Mouse (Mus musculus) erythroblast, embryonic 14.5 days (primary cell): ENCODE measurements around the gene Slc22a23.

ENCODE experiments used
- GATA1 ChIP-seq: IDR thresholded peaks from 2 replicates; pipeline ENCODE4 v1.6.1; 2012; ENCODE audit warnings: low read length, inconsistent platforms, mixed read lengths
- TAL1 ChIP-seq: IDR thresholded peaks from 3 replicates; pipeline ENCODE4 v1.6.1; 2012; ENCODE audit warnings: low read length, inconsistent platforms, mixed read lengths

DNA sequence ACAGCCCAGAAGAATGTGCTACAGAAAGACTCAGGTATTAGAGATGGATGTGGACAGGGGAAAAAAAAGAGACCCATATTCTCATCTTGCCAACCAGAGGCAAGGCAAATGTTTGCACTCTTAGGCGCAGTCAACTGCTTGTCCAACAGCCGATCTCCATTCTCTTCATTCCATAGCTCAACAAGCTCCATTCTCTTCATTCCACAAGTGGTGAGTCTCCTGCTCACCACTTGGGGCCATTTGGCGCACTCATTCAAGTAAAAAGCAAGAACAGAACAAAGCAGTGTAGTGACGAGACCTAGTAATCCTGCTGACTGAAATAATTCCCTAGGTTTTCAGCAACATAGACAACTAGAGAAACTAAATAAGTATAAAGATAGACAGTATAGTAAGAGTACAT, 50.8 kb downstream of the Slc22a23 start:
- TF ChIP-seq TAL1: no peak
- no peak for TF ChIP-seq GATA1
